Mouse (Mus musculus) intestine, embryonic 15.5 days (tissue): ENCODE data around the gene Slc19a2. TPM values are rescaled to one million over a fixed set of nuclear protein-coding genes. Genes with fewer than 3 reads are reported as not detected.

ENCODE experiments used
- ATAC-seq: fragments of 200-750 bp; cut with Nextera tagmentation; 2 replicates; pipeline ENCODE4 v1.8.0; 2017; ENCODE audit warnings: moderate TSS enrichment, moderate library complexity
- H3K27ac ChIP-seq: fragments of 300-500 bp; sonication (generic); 2 replicates; pipeline ENCODE4 v1.5.1; 2015; ENCODE audit warnings: mild to moderate bottlenecking, inconsistent platforms
- H3K27me3 ChIP-seq: fragments of 300-500 bp; sonication (generic); replicated peaks from 2 replicates; pipeline ENCODE4 v1.6.1; 2015; ENCODE audit warnings: inconsistent platforms
- H3K36me3 ChIP-seq: fragments of 300-500 bp; sonication (generic); 2 replicates; pipeline ENCODE4 v1.6.1; 2015; ENCODE audit warnings: inconsistent platforms
- H3K4me1 ChIP-seq: fragments of 300-500 bp; sonication (generic); replicated peaks from 2 replicates; pipeline ENCODE4 v1.6.1; 2015; ENCODE audit warnings: inconsistent platforms
- H3K4me2 ChIP-seq: fragments of 300-500 bp; sonication (generic); replicated peaks from 2 replicates; pipeline ENCODE4 v1.6.1; 2015; ENCODE audit warnings: mild to moderate bottlenecking, inconsistent platforms
- H3K4me3 ChIP-seq: fragments of 300-500 bp; sonication (generic); replicated peaks from 2 replicates; pipeline ENCODE4 v1.5.1; 2015; ENCODE audit warnings: inconsistent platforms
- H3K9ac ChIP-seq: fragments of 300-500 bp; sonication (generic); 2 replicates; pipeline ENCODE4 v1.6.1; 2015; ENCODE audit warnings: inconsistent platforms
- H3K9me3 ChIP-seq: fragments of 300-500 bp; sonication (generic); 2 replicates; pipeline ENCODE4 v1.6.1; 2016; ENCODE audit warnings: inconsistent platforms
- WGBS: fragments of 180-500 bp; shearing (Covaris S2); methylation state at CpG from one replicate; pipeline ENCODE4 v1.1.7; 2015; 5-methylcytosine and 5-hydroxymethylcytosine counted together
- polyA plus RNA-seq: library from polyadenylated mRNA; unstranded; fragments of >200 nt; fragmentation: Nextera tagmentation; extraction: Ambion mirVana; gene quantifications from 2 replicates; pipeline ENCODE4 v1.2.1, GENCODE M21; 2015

The Slc19a2 gene
- polyA plus RNA-seq, 1 experiment from 2014 or later = 14.2 TPM

GRCm38 (mm10) chr1:164260171-164261028 lies 11.6 kb downstream of the Slc19a2 start:
- Histone ChIP-seq H3K4me2 (no peak overlapping the region), H3K9me3 (no peaks in the 10 kb centered on the region), H3K27me3 (no peaks in the 10 kb centered on the region), H3K9ac (no peak overlapping the region), H3K4me3 (no peak overlapping the region), H3K36me3 (peaks cover 14% of the 10 kb centered on the region; the same call in 1 of the 2 replicates), H3K27ac (no peak overlapping the region), H3K4me1 (no peaks in the 10 kb centered on the region)
- WGBS = 64% methylated on average over 16 of the region's 16 CpGs
- ATAC-seq = peak; percentile 80

- no peaks in the 10 kb centered on the region for H3K27me3 ChIP-seq
- no peak overlapping the region for H3K4me2 ChIP-seq
- ATAC-seq = no peak
- no peak overlapping the region for H3K9ac ChIP-seq
- H3K36me3 ChIP-seq = peaks cover 11% of the 10 kb centered on the region; the same call in 1 of the 2 replicates
- H3K4me3 ChIP-seq = no peak overlapping the region
- 90% methylated on average over 7 of the region's 7 CpGs for whole genome bisulfite sequencing
- no peak overlapping the region for H3K27ac ChIP-seq
- H3K4me1 ChIP-seq = no peaks in the 10 kb centered on the region
- no peaks in the 10 kb centered on the region for H3K9me3 ChIP-seq
Observed at GRCm38 (mm10) chr1:164261553-164261952, 12.7 kb downstream of the Slc19a2 start.

GRCm38 (mm10) chr1:164270941-164271340 lies 22.1 kb downstream of the Slc19a2 start:
- H3K4me2 ChIP-seq = no peak overlapping the region
- no peaks in the 10 kb centered on the region for H3K27me3 ChIP-seq
- 82% methylated on average over 7 of the region's 7 CpGs for WGBS
- H3K36me3 ChIP-seq = no peaks in the 10 kb centered on the region
- no peak overlapping the region for H3K27ac ChIP-seq
- no peak for ATAC-seq
- no peak overlapping the region for H3K4me3 ChIP-seq
- H3K9me3 ChIP-seq = no peaks in the 10 kb centered on the region
- H3K4me1 ChIP-seq = 0 out of 2 replicates have a peak, but pooled peaks cover 4% of the 10 kb centered on the region
- H3K9ac ChIP-seq = no peak overlapping the region

- no peak overlapping the region for H3K4me3 ChIP-seq
- no peaks in the 10 kb centered on the region for H3K27me3 ChIP-seq
- no peak overlapping the region for H3K4me2 ChIP-seq
- H3K4me1 ChIP-seq = 0 out of 2 replicates have a peak, but pooled peaks cover 4% of the 10 kb centered on the region
- H3K9ac ChIP-seq = no peak overlapping the region
- WGBS = 76% methylated on average over 6 of the region's 6 CpGs
- H3K9me3 ChIP-seq = no peaks in the 10 kb centered on the region
- no peaks in the 10 kb centered on the region for H3K36me3 ChIP-seq
- ATAC-seq = no peak
- no peak overlapping the region for H3K27ac ChIP-seq
Observed at GRCm38 (mm10) chr1:164273659-164274058, 24.8 kb downstream of the Slc19a2 start.

GRCm38 (mm10) chr1:164275455-164275954 lies 26.7 kb downstream of the Slc19a2 start, which contains the start of gene Ccdc181:
TSS of gene Ccdc181 (plus strand) at chr1:164275585.
- Histone ChIP-seq H3K9me3 (no peaks in the 10 kb centered on the region), H3K4me1 (0 out of 2 replicates have a peak, but pooled peaks cover 4% of the 10 kb centered on the region), H3K36me3 (no peaks in the 10 kb centered on the region), H3K27ac (no peak within 1 kb of the TSS), H3K9ac (peak within 1 kb of the TSS; percentile 58), H3K4me2 (peak within 1 kb of the TSS; percentile 92), H3K27me3 (no peaks in the 10 kb centered on the region), H3K4me3 (peak within 1 kb of the TSS; percentile 62)
- under 1% methylated on average over 31 of the region's 31 CpGs for WGBS
- peak; percentile 100 for ATAC-seq

- Histone ChIP-seq H3K9ac (no peak overlapping the region), H3K4me3 (no peak overlapping the region), H3K27me3 (no peaks in the 10 kb centered on the region), H3K4me2 (no peak overlapping the region), H3K27ac (no peak overlapping the region), H3K9me3 (no peaks in the 10 kb centered on the region), H3K36me3 (no peaks in the 10 kb centered on the region), H3K4me1 (0 out of 2 replicates have a peak, but pooled peaks cover 4% of the 10 kb centered on the region)
- 91% methylated on average over 3 of the region's 3 CpGs for WGBS
- ATAC-seq = no peak
Observed at GRCm38 (mm10) chr1:164276552-164276951, 27.7 kb downstream of the Slc19a2 start.

GRCm38 (mm10) chr1:164279332-164279731 lies 30.5 kb downstream of the Slc19a2 start:
- H3K9ac ChIP-seq = no peak overlapping the region
- WGBS = 62% methylated on average over 4 of the region's 4 CpGs
- no peak overlapping the region for H3K4me3 ChIP-seq

GRCm38 (mm10) chr1:164284007-164284406 lies 35.2 kb downstream of the Slc19a2 start:
- whole genome bisulfite sequencing = 93% methylated on average over 3 of the region's 3 CpGs
- H3K4me3 ChIP-seq = no peak overlapping the region
- H3K4me2 ChIP-seq = no peak overlapping the region
- no peak overlapping the region for H3K27ac ChIP-seq
- H3K36me3 ChIP-seq = no peaks in the 10 kb centered on the region
- H3K9ac ChIP-seq = no peak overlapping the region
- no peaks in the 10 kb centered on the region for H3K27me3 ChIP-seq
- H3K9me3 ChIP-seq = no peaks in the 10 kb centered on the region
- H3K4me1 ChIP-seq = no peaks in the 10 kb centered on the region
- no peak for ATAC-seq

More at GRCm38 (mm10) chr1:164279332-164279731, 30.5 kb downstream of the Slc19a2 start:
- Histone ChIP-seq H3K4me2 (no peak overlapping the region), H3K9me3 (no peaks in the 10 kb centered on the region), H3K4me1 (0 out of 2 replicates have a peak, but pooled peaks cover 4% of the 10 kb centered on the region), H3K36me3 (no peaks in the 10 kb centered on the region), H3K27me3 (no peaks in the 10 kb centered on the region), H3K27ac (no peak overlapping the region)
- ATAC-seq = no peak

GRCm38 (mm10) chr1:164287406-164287805 lies 38.6 kb downstream of the Slc19a2 start:
- no peak overlapping the region for H3K4me2 ChIP-seq
- peaks cover 6% of the 10 kb centered on the region; the same call in 1 of the 2 replicates for H3K36me3 ChIP-seq
- WGBS = 65% methylated on average over 15 of the region's 15 CpGs
- H3K4me3 ChIP-seq = no peak overlapping the region
- ATAC-seq = no peak
- no peak overlapping the region for H3K9ac ChIP-seq
- no peak overlapping the region for H3K27ac ChIP-seq
- H3K27me3 ChIP-seq = no peaks in the 10 kb centered on the region
- H3K9me3 ChIP-seq = no peaks in the 10 kb centered on the region
- H3K4me1 ChIP-seq = no peaks in the 10 kb centered on the region

- Histone ChIP-seq H3K4me1 (no peaks in the 10 kb centered on the region), H3K9ac (no peak overlapping the region), H3K27ac (no peak overlapping the region), H3K27me3 (no peaks in the 10 kb centered on the region), H3K4me3 (no peak overlapping the region), H3K36me3 (peaks cover 11% of the 10 kb centered on the region; the same call in 1 of the 2 replicates), H3K9me3 (no peaks in the 10 kb centered on the region), H3K4me2 (no peak overlapping the region)
- no peak for ATAC-seq
- WGBS = 86% methylated on average over 5 of the region's 5 CpGs
Observed at GRCm38 (mm10) chr1:164292040-164292439, 43.2 kb downstream of the Slc19a2 start.

- peak; percentile 65 for ATAC-seq
- no peaks in the 10 kb centered on the region for H3K27me3 ChIP-seq
- H3K27ac ChIP-seq = no peak overlapping the region
- H3K4me1 ChIP-seq = no peaks in the 10 kb centered on the region
- no peak overlapping the region for H3K4me3 ChIP-seq
- no peak overlapping the region for H3K4me2 ChIP-seq
- no peak overlapping the region for H3K9ac ChIP-seq
- 87% methylated on average over 6 of the region's 6 CpGs for WGBS
- peaks cover 19% of the 10 kb centered on the region for H3K36me3 ChIP-seq
- H3K9me3 ChIP-seq = no peaks in the 10 kb centered on the region
Observed at GRCm38 (mm10) chr1:164294071-164294470, 45.2 kb downstream of the Slc19a2 start.

GRCm38 (mm10) chr1:164296473-164296872 lies 47.6 kb downstream of the Slc19a2 start:
- no peaks in the 10 kb centered on the region for H3K4me1 ChIP-seq
- 96% methylated on average over 4 of the region's 5 CpGs for WGBS
- no peak for ATAC-seq
- no peak overlapping the region for H3K4me2 ChIP-seq
- H3K27ac ChIP-seq = no peak overlapping the region
- peaks cover 23% of the 10 kb centered on the region for H3K36me3 ChIP-seq
- no peaks in the 10 kb centered on the region for H3K9me3 ChIP-seq
- H3K27me3 ChIP-seq = no peaks in the 10 kb centered on the region
- H3K9ac ChIP-seq = no peak overlapping the region
- H3K4me3 ChIP-seq = no peak overlapping the region
